Mouse (Mus musculus): ENCODE results near the gene Ly6g5c.

The Ly6g5c gene

DNA sequence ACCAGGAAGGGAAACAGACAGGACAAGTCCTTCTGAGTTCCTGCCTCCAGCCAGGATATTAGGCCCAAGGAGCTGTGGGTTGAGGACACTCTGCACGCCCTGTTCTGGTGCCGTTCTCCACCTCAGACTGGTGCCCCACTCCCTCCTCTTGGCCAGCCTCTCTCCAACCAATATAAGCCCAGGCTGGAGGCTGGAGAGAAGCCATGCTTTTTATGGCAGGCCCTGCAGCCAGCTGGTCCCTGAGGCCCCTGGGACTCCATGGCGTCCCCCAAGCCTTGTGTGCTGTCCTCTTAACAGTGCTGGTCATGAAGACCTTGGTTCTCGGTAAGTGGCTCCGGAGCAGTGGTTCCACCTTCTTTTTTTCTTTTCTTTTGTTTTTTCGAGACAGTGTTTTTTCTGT, at the start of gene Ly6g5c:
Gene Ly6g5c (plus strand): TSS at position 183 of the 400 bp plus-strand sequence.
- DNase-seq: peak; percentile 82

GRCm38 (mm10) chr17:35058316-35058715, 49.8 kb upstream of the Ly6g5c start:
- DNase-seq: peak; percentile 37

DNA sequence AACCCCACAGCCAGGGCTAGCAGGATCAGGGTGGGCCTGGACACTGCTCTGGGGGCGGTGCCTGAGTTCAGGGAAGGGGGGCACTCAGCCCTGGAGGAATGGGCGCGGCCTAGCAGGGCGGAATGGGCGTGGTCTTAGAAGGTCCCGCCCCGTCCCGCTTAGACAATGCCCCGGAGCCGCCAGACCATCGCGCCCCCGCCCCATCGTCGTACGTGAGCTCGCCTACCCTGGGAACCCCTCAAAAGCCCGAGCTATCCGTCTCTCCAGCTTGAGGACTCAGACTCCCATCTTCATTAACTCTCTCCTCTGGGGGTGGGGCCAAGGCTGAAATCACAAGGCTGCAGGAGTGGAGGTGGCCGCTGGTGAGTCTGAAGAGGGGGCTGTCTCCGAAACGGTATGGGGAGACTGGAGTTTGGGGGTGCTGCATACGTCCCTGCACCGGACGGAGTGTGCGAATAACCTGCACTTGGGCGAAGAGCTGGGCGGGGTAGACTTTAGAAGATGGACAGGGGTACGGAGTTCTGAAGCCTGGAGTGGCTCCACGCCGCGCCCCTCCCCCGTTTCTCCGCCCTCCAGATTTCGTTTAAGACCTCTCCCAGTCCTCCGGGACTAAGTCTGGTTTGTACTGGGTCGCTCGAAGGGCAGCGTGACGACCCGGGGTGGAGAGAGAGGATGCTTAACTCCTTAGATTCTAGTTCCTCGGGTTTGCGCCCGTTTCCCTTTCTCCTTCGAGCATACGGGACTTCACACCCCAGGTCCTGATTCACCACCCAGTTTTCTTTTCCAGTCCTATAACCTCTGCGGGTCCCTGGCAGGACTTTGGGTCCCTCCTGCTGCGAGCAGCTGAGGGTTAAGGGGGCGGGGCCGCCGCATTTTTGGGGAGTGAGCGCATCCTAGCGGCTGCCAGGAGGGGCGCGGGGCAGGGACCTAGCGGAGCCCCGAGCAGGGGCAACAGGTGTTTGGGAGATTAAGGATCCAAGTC, 48.9 kb upstream of the Ly6g5c start, which contains the start of gene Ddah2:
Gene Ddah2 (plus strand): TSS at position 125 of the 982 bp plus-strand sequence.
- peak; percentile 84 for DNase-seq

GRCm38 (mm10) chr17:35060071-35060470, 48.0 kb upstream of the Ly6g5c start:
- peak; percentile 65 for DNase-seq

DNA sequence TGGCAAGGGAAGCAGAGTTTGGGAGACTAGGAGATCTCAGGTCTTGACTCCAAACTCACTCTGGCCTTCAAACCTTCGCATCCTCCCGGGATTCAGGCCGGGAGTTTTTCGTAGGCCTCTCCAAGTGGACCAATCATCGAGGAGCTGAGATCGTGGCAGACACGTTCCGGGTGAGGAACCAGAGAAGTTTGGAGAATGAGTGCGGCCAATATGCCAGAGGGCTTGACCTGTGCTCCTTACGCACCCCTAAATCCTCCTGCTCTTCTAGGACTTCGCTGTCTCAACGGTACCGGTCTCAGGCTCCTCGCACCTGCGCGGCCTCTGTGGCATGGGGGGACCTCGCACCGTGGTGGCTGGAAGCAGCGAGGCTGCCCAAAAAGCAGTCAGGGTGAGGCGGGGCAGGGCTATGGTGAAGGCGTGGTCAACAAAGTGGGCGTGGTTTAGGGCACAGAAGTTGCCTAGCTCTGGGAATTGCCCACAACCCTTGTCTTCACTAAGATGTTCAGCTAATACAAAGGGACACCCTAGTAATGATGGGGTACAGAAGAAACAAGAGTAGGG, 47.3 kb upstream of the Ly6g5c start:
- peak; percentile 61 for DNase-seq

DNA sequence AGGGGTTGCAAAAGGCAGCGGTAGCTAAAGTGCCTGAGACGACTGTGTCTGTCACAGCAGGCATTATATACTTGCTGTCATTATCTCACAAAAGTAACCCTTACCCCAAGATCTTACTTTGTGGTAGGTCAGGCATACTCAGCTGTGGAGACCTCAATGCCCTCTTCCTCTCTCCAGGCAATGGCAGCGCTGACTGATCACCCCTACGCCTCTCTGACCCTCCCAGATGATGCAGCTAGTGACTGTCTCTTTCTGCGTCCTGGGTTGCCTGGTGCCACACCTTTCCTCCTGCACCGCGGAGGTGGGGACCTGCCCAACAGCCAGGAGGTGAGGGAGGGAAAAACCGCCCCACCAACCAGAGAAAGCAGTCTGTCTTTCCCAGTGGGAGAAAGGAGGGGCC, 46.8 kb upstream of the Ly6g5c start:
- DNase-seq: peak; percentile 40

GRCm38 (mm10) chr17:35063466-35063865, 44.6 kb upstream of the Ly6g5c start:
- DNase-seq: peak; percentile 54

GRCm38 (mm10) chr17:35064378-35064877, 43.7 kb upstream of the Ly6g5c start:
- DNase-seq: peak; percentile 82

DNA sequence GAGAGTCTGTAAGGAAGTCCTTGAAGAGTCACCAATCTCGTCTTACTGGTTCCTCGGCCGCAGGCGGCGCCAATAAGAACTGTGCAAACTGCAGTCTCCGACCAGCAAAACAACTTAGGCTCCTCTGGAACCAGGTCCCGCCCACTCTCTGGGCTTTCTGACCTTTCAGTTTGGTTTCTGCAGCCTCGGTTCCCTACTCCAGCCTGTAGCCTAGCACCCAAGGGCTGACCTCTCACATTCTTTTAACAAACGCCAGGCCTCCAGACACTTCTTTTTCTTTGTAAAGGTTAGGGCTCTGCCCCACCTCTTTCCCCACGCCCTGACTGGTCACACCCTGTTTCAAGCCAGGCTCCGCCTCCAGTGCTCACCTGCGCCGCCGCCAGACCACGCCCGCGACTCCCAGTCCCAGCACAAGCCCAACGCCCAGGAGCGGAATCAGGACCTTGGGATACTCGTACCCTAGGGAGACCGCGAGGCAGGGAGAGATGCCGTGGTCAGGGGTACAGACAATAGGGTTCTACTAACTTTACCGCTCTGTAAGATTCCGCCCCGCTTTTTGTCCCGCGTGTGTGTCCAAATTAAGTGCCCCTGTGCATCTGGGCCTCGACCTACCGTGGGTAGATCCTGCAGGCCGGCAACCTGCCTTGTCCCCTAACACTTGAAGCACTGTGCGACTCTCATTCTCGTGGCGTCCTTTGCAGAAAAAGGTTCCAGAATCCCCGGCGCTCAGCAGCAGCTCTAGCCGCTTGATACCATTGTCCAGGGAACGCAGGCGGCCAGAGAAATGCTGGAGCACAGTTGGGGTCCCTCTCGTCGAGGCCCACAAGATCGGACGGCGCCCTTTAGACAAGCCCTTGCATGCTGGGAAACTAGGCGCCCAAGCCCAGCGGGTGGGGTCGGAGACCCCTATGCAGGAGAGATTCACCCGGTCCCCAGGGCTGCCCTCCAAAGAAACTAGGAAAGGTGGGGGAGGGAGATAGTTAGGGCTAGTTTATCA, 42.8 kb upstream of the Ly6g5c start, which contains the start of gene Ly6g6c:
Gene Ly6g6c (plus strand): TSS at position 438 of the 997 bp plus-strand sequence.
- peak; percentile 73 for DNase-seq

DNA sequence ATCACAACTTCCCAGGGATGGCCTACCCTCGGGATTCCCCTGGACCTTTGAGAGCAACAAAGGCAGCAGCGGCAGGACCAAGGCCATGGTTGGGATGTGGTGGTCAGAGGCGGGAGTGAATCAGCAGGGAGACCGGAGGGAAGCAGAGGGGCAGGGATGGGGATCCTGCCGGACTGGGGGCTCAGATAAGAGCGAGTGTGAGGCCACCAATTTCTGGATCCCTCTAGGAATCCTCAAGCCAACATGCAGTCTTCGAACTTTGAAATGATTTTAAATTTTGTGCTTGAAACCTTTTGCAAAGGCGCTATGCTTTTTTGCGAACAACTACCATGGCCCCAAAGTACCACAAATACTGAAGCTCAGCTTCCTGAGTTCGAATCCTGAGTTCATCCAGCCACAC, 42.0 kb upstream of the Ly6g5c start, which contains the start of gene Mpig6b:
Gene Mpig6b (minus strand): TSS at position 101 of the 400 bp plus-strand sequence.
- no peak for DNase-seq

DNA sequence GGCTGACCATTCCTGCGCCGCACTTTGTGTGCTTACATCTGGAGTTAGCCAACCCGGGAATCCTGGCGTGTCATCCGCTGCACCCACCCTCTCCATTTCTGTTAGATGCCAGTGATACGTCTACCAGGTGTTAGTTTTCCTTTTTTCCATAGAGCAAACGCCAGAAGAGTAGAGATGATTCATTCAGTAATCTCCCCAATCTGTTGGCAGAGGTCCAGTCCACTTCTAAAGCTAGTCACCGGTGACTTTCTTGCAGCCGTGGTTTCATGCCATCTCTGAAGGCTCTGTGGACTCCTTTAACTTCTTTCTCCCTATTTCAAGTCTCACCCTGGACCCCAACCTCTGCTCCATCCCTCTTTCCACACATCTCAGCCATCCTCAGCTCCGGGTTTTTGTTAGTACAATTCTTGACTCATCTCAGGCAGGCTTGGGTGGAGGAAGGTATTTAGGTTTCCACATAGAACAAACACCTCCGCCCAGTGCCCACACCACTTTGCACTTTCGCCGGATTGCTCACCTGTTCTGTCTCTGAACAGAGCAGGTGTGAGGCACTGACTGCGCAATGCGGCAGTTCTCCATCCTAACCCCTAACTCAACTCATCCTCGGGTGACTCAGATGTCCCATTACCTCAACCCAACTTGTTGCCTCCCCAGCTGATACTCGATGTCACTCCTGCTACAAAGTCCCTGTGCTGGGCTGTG, 39.7 kb upstream of the Ly6g5c start:
- peak; percentile 55 for DNase-seq

GRCm38 (mm10) chr17:35070556-35071229, 37.4 kb upstream of the Ly6g5c start:
- DNase-seq: peak; percentile 95

DNA sequence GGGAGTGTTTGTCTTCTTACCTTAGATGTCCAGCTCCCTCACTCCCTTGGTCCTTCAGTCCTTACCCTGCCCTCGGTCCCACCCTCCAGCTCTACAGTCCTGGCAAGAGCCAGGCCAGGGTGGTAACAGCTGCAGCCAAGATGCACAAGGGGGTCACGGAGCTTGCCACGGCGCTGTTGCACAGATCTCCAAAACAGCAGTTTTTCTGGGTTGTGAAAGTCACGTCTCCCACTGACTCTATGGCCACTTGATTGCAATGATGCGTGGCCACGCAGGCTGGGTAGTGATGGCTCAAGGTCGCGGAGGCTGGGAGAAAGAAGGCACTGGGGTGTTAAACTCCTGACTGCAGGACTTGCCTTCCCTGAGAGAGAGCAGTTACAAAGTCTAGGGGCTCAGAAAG, 36.6 kb upstream of the Ly6g5c start:
- peak; percentile 56 for DNase-seq

GRCm38 (mm10) chr17:35074097-35074496, 34.0 kb upstream of the Ly6g5c start:
- DNase-seq: peak; percentile 93

GRCm38 (mm10) chr17:35076507-35077176, 31.4 kb upstream of the Ly6g5c start, which contains the start of gene Ly6g6e:
Gene Ly6g6e (plus strand): TSS chr17:35076902.
- no peak for DNase-seq

DNA sequence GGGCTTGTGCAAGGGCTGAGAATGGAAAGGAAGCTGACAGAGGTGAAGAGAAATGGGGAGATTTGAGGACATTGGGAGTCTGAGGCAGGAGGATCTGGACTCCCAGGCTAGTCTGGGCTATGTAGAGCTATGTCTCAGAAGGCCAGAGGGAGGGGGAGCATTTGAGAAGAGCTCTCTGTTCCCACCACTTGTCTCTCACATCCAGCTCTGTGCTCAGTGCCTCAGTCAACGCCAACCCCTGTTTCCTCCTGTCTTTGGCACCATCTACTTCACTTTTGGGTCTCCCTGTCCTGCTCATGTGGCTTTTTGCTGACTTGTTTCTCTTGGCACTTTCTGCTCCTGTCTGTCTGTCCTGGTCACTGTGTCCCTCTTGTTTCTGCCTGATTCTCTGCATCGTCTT, 30.8 kb upstream of the Ly6g5c start:
- no peak for DNase-seq

DNA sequence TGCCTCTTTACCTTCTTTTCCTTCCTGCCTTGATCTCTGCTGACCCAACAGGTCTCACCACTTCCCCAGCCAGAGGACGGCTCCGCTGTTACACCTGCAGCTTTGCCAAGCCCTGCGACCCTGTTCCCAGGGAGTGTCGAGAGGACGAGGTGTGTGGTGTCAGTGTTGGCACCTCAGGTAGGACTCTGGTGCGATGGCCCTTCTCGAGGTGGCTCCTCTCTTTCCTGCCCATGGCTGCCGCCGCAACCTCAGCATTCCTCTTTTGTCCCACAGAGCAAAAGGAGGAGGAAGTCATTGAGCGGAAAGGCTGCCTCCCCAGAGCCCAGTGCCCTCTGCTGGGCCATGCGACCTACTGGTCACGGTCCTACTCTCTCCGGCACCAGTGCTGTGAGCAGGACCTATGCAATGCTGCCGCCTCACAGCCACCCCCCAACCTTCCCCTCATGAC, 30.3 kb upstream of the Ly6g5c start, which contains the start of gene Ly6g6d:
Gene Ly6g6d (minus strand): TSS at position 280 of the 448 bp plus-strand sequence.
- DNase-seq: peak; percentile 68

GRCm38 (mm10) chr17:35079778-35080177, 28.3 kb upstream of the Ly6g5c start:
- DNase-seq: no peak

- DNase-seq: no peak
These were observed 27.8 kb upstream of the Ly6g5c start for GRCm38 (mm10) chr17:35080248-35080647.

DNA sequence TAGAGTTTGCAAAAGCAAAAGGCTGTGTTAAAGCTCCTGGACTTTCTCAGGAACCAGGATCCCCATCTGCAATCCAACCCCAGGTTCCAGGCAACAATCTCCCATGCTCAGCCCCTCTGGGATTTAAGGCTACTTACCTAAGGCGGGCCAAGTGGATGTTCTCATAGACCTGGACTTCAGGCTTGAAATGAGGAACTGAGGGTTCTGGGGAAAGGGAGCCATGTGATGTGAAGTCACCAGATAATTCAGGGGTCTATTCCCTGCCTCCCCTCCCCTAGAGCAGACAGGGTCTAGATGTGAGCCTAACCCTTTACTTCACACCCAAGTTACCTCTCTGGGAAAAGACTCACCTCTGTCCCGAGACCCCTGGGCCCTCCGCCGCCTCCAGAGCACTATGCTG, 27.4 kb upstream of the Ly6g5c start:
- no peak for DNase-seq
